Mouse (Mus musculus) intestine, embryonic 14.5 days (tissue): ENCODE data around the gene Gm42878. TPM values are rescaled to one million over a fixed set of nuclear protein-coding genes. Genes with fewer than 3 reads are reported as not detected.

ENCODE experiments used
- ATAC-seq: fragments of 200-750 bp; cut with Nextera tagmentation; replicated peaks from 2 replicates; pipeline ENCODE4 v1.8.0; 2017; ENCODE audit warnings: low read depth, moderate number of reproducible peaks, moderate TSS enrichment, moderate library complexity; ENCODE audit not compliant: low FRiP score, low TSS enrichment
- DNase-seq: peaks from one replicate; pipeline ENCODE4 v3.0.0-alpha.2; 2018; ENCODE audit warnings: low spot score
- H3K27ac ChIP-seq: fragments of 300-500 bp; sonication (generic); 2 replicates; pipeline ENCODE4 v1.5.1; 2014; ENCODE audit warnings: low read depth, mild to moderate bottlenecking, control low read depth
- H3K27me3 ChIP-seq: fragments of 300-500 bp; sonication (generic); replicated peaks from 2 replicates; pipeline ENCODE4 v1.6.1; 2014; ENCODE audit warnings: low read length, control low read depth; ENCODE audit not compliant: control insufficient read depth, insufficient read depth
- H3K36me3 ChIP-seq: fragments of 300-500 bp; sonication (generic); 2 replicates; pipeline ENCODE4 v1.6.1; 2014; ENCODE audit warnings: low read length, control low read depth; ENCODE audit not compliant: control insufficient read depth, insufficient read depth
- H3K4me1 ChIP-seq: fragments of 300-500 bp; sonication (generic); replicated peaks from 2 replicates; pipeline ENCODE4 v1.6.1; 2014; ENCODE audit warnings: low read length, control low read depth, mixed read lengths; ENCODE audit not compliant: control insufficient read depth, insufficient read depth
- H3K4me2 ChIP-seq: fragments of 300-500 bp; sonication (generic); 2 replicates; pipeline ENCODE4 v1.6.1; 2014; ENCODE audit warnings: low read length
- H3K4me3 ChIP-seq: fragments of 300-500 bp; sonication (generic); 2 replicates; pipeline ENCODE4 v1.5.1; 2014; ENCODE audit warnings: low read depth, low read length, control low read depth, mixed read lengths
- H3K9ac ChIP-seq: fragments of 300-500 bp; sonication (generic); 2 replicates; pipeline ENCODE4 v1.6.1; 2014; ENCODE audit warnings: mild to moderate bottlenecking, low read length
- H3K9me3 ChIP-seq: fragments of 300-500 bp; sonication (generic); 2 replicates; pipeline ENCODE4 v1.6.1; 2016; ENCODE audit warnings: low read length, control low read depth; ENCODE audit not compliant: control insufficient read depth
- WGBS: fragments of 180-500 bp; shearing (Covaris S2); extraction: QIAGEN DNeasy Blood & Tissue Kit; methylation state at CpG from one replicate; pipeline ENCODE4 v1.1.7; 2014; 5-methylcytosine and 5-hydroxymethylcytosine counted together
- polyA plus RNA-seq: library from polyadenylated mRNA; unstranded; fragments of >200 nt; fragmentation: Nextera tagmentation; extraction: Ambion mirVana; gene quantifications from 2 replicates; pipeline ENCODE4 v1.2.1, GENCODE M21; 2014

Gene Gm42878
- polyA plus RNA-seq: not detected in 2 replicates

DNA sequence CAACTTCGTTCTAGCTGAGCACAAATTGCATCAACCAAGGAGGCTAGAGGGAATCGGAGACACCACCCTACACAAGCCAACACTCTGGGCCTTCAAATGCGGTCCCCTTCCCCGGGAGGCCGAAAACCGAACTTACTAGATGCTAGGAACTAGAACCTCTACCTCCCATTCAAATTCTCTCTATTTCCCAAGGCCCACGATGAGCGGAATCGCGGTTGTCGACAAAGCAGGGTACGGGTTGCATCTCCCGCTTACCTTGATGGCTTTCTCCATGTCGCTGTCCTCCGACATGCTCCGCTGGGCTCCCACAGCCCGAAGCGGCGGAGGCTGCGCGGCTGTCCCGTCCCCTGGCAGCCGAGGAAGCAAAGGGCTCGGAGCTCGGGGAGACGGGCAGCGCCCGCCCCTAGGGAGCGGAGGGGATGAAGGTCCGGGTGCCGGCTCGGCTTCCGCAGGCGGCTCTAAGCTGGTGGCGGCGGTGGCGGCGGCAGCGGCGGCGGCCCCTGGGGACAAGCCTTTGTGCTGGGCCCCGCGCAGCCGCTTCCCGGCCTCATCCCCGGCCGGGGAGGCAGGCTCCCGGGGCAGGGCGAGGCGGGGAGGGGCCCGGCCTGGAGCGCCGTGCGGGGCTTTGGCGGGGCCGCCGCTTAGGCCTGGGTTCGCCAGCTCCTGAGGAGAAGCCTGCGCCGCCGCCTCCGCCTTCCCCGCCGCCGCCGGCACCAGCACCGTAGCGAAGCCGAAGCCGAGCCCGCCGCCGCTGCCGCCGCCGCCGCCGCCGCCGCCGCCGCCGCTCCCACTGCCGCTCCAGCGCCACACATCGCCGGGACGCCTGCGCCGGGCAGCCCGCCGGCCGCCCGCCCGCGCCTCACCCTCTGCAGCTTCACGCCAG lies at the start of gene Gm42878, which contains the start of gene Adam1a:
TSS of gene Gm42878 (minus strand) at position 573 of the 883 bp plus-strand sequence.
TSS of gene Adam1a (minus strand) at position 573 of the 883 bp plus-strand sequence.
- Histone ChIP-seq H3K36me3 (no peaks in the 10 kb centered on the region), H3K27ac (peak within 1 kb of the TSS; percentile 97), H3K9ac (peak within 1 kb of the TSS; percentile 96), H3K9me3 (no peaks in the 10 kb centered on the region), H3K4me1 (peaks cover 13% of the 10 kb centered on the region), H3K4me2 (peak within 1 kb of the TSS; percentile 83), H3K27me3 (no peaks in the 10 kb centered on the region), H3K4me3 (peak within 1 kb of the TSS; percentile 93)
- DNase-seq (peak; percentile 77), ATAC-seq (peak; percentile 33)
- WGBS: under 1% methylated on average over 47 of the region's 97 CpGs

GRCm38 (mm10) chr5:121594714-121595313 lies 49.5 kb upstream of the Gm42878 start:
- Histone ChIP-seq H3K27ac (no peak overlapping the region), H3K4me3 (no peak overlapping the region), H3K9me3 (no peaks in the 10 kb centered on the region), H3K4me2 (no peak overlapping the region), H3K27me3 (no peaks in the 10 kb centered on the region), H3K36me3 (no peaks in the 10 kb centered on the region), H3K4me1 (peaks cover 12% of the 10 kb centered on the region), H3K9ac (no peak overlapping the region)
- DNase-seq (no peak), ATAC-seq (no peak)
- WGBS: 82% methylated on average over 6 of the region's 6 CpGs

GRCm38 (mm10) chr5:121593451-121594401 lies 48.4 kb upstream of the Gm42878 start, which contains the start of gene Aldh2:
Gene Aldh2 (minus strand): TSS chr5:121593824.
- peak; percentile 89 for DNase-seq
- peak within 1 kb of the TSS; percentile 35 for H3K27ac ChIP-seq
- 3% methylated on average over 47 of the region's 47 CpGs for WGBS
- ATAC-seq: peak; percentile 78
- H3K4me3 ChIP-seq: peak within 1 kb of the TSS; percentile 68
- peak within 1 kb of the TSS; percentile 76 for H3K9ac ChIP-seq
- H3K36me3 ChIP-seq: no peaks in the 10 kb centered on the region
- peak within 1 kb of the TSS; percentile 88 for H3K4me2 ChIP-seq
- no peaks in the 10 kb centered on the region for H3K9me3 ChIP-seq
- no peaks in the 10 kb centered on the region for H3K27me3 ChIP-seq
- peaks cover 12% of the 10 kb centered on the region for H3K4me1 ChIP-seq

DNA sequence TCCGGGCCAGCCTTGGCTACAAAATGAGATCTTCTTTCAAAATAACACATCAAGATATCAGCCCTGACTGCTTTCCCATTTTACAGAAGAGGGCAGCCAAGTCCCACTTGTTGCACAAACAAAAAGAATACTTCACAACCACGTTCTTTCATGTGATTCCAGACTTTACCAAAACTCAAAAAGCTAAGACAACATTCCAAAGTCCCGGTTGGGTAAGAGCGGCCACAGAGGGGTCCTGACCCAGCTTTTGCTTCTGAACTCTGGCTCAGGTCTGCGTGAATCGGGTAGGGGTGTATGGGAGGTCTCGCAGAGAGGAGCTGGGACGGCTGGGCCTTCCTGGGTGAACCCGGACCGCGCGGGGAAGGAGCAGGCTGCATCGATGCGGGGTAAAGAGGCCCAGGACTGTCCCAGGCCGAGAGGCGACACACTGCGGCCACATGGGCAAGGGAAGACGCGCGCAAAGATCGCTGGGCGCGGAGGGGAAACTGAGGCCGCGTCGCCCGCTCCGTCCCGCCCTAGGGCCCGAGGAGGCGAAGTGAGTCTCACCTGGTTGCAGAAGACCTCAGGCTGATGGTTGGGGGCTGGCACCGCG lies 47.6 kb upstream of the Gm42878 start:
- Histone ChIP-seq H3K27ac (peak overlapping the region; percentile 35; the same call in 1 of the 2 replicates), H3K9ac (peak overlapping the region; percentile 76), H3K4me2 (peak overlapping the region; percentile 88), H3K9me3 (no peaks in the 10 kb centered on the region), H3K36me3 (no peaks in the 10 kb centered on the region), H3K27me3 (no peaks in the 10 kb centered on the region), H3K4me3 (peak overlapping the region; percentile 68), H3K4me1 (peaks cover 12% of the 10 kb centered on the region)
- WGBS: 4% methylated on average over 33 of the region's 33 CpGs
- ATAC-seq (peak; percentile 38), DNase-seq (peak; percentile 69)

GRCm38 (mm10) chr5:121592064-121592815 lies 47.0 kb upstream of the Gm42878 start:
- peak overlapping the region; percentile 88 for H3K4me2 ChIP-seq
- ATAC-seq (no peak), DNase-seq (no peak)
- peak overlapping the region; percentile 68 for H3K4me3 ChIP-seq
- H3K36me3 ChIP-seq: no peaks in the 10 kb centered on the region
- H3K9ac ChIP-seq: no peak overlapping the region
- 65% methylated on average over 11 of the region's 11 CpGs for WGBS
- peaks cover 12% of the 10 kb centered on the region for H3K4me1 ChIP-seq
- no peaks in the 10 kb centered on the region for H3K27me3 ChIP-seq
- no peak overlapping the region for H3K27ac ChIP-seq
- H3K9me3 ChIP-seq: no peaks in the 10 kb centered on the region

GRCm38 (mm10) chr5:121591417-121592063 lies 46.3 kb upstream of the Gm42878 start:
- Histone ChIP-seq H3K9me3 (no peaks in the 10 kb centered on the region), H3K9ac (no peak overlapping the region), H3K4me1 (peaks cover 15% of the 10 kb centered on the region), H3K4me3 (no peak overlapping the region), H3K27me3 (no peaks in the 10 kb centered on the region), H3K27ac (no peak overlapping the region), H3K36me3 (no peaks in the 10 kb centered on the region), H3K4me2 (no peak overlapping the region)
- 74% methylated on average over 11 of the region's 11 CpGs for WGBS
- DNase-seq (no peak), ATAC-seq (no peak)

DNA sequence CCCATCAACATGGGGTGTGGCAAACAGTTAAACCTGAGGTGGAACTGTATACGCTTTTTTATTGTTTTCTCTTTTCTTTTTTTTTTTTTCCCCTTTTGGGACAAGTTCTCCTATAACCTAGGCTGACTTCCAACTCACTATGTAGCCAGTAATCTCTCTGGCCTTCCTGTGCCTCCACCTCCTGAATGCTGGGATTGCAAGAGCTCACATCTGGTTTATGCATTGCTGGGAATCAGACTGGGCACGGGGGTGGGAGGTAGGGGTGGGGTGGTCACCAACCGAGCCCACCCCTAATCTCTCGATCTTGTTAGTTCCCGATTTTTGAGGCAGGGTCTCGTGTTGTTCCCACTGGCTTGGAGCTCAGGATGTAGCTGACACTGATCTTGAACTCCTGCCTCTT lies 44.6 kb upstream of the Gm42878 start:
- no peak overlapping the region for H3K4me3 ChIP-seq
- H3K4me2 ChIP-seq: no peak overlapping the region
- 88% methylated on average over 6 of the region's 6 CpGs for WGBS
- peaks cover 19% of the 10 kb centered on the region for H3K4me1 ChIP-seq
- no peak overlapping the region for H3K27ac ChIP-seq
- no peak for DNase-seq
- H3K9me3 ChIP-seq: no peaks in the 10 kb centered on the region
- H3K27me3 ChIP-seq: no peaks in the 10 kb centered on the region
- no peak overlapping the region for H3K9ac ChIP-seq
- no peak for ATAC-seq
- H3K36me3 ChIP-seq: no peaks in the 10 kb centered on the region
